Mouse (Mus musculus) hindbrain, embryonic 15.5 days (tissue): ENCODE measurements around the gene Aire. TPM values are rescaled to one million over a fixed set of nuclear protein-coding genes. Genes with fewer than 3 reads are reported as not detected.
A peak's percentile ranks its signal among the peaks of the same experiment; 100 is the strongest.
"Not testable (repeated sequence)": the region's sequence is repeated elsewhere in the genome, so short reads cannot be mapped to it uniquely, and the experiment has no call there.

Experiments
- ATAC-seq: fragments of 200-750 bp; cut with Nextera tagmentation; 2 replicates; pipeline ENCODE4 v1.8.0; 2017; ENCODE audit warnings: low read depth, moderate number of reproducible peaks, moderate TSS enrichment; ENCODE audit not compliant: low FRiP score
- H3K27ac ChIP-seq: fragments of 300-500 bp; sonication (generic); replicated peaks from 2 replicates; pipeline ENCODE4 v1.5.1; 2015; ENCODE audit warnings: mild to moderate bottlenecking, inconsistent platforms
- H3K27me3 ChIP-seq: fragments of 300-500 bp; sonication (generic); 2 replicates; pipeline ENCODE4 v1.6.1; 2015; ENCODE audit warnings: control low read depth, inconsistent platforms
- H3K36me3 ChIP-seq: fragments of 300-500 bp; sonication (generic); 2 replicates; pipeline ENCODE4 v1.6.1; 2015; ENCODE audit warnings: control low read depth, inconsistent platforms
- H3K4me1 ChIP-seq: fragments of 300-500 bp; sonication (generic); replicated peaks from 2 replicates; pipeline ENCODE4 v1.6.1; 2015; ENCODE audit warnings: control low read depth, inconsistent platforms
- H3K4me2 ChIP-seq: fragments of 300-500 bp; sonication (generic); 2 replicates; pipeline ENCODE4 v1.6.1; 2015; ENCODE audit warnings: moderate library complexity, mild to moderate bottlenecking, inconsistent platforms
- H3K4me3 ChIP-seq: fragments of 300-500 bp; sonication (generic); 2 replicates; pipeline ENCODE4 v1.5.1; 2015; ENCODE audit warnings: mild to moderate bottlenecking, inconsistent platforms
- H3K9ac ChIP-seq: fragments of 300-500 bp; sonication (generic); 2 replicates; pipeline ENCODE4 v1.6.1; 2015; ENCODE audit warnings: inconsistent platforms
- H3K9me3 ChIP-seq: fragments of 300-500 bp; sonication (generic); 2 replicates; pipeline ENCODE4 v1.6.1; 2016; ENCODE audit warnings: control low read depth, inconsistent platforms
- WGBS: fragments of 180-500 bp; shearing (Covaris S2); methylation state at CpG from one replicate; pipeline ENCODE4 v1.1.7; 2015; 5-methylcytosine and 5-hydroxymethylcytosine counted together
- polyA plus RNA-seq: library from polyadenylated mRNA; unstranded; fragments of >200 nt; fragmentation: Nextera tagmentation; extraction: Ambion mirVana; gene quantifications from 2 replicates; pipeline ENCODE4 v1.2.1, GENCODE M21; 2015

Gene Aire
- polyA plus RNA-seq, 1 experiment from 2014 or later = 0.51 TPM

- Histone ChIP-seq H3K4me2 (no peak overlapping the region), H3K9ac (no peak overlapping the region), H3K9me3 (no peaks in the 10 kb centered on the region), H3K4me3 (no peak overlapping the region), H3K36me3 (no peaks in the 10 kb centered on the region), H3K4me1 (0 out of 2 replicates have a peak, but pooled peaks cover 2% of the 10 kb centered on the region), H3K27ac (no peak overlapping the region), H3K27me3 (no peaks in the 10 kb centered on the region)
- WGBS = 52% methylated on average over 5 of the region's 5 CpGs
- ATAC-seq = no peak
Observed at GRCm38 (mm10) chr10:78016366-78016765, 27.0 kb downstream of the Aire start.

GRCm38 (mm10) chr10:78015489-78015888 lies 27.9 kb downstream of the Aire start:
- no peak for ATAC-seq
- Histone ChIP-seq H3K4me1 (peaks cover 4% of the 10 kb centered on the region; the same call in 1 of the 2 replicates), H3K27me3 (0 out of 2 replicates have a peak, but pooled peaks cover 2% of the 10 kb centered on the region), H3K4me2 (no peak overlapping the region), H3K36me3 (no peaks in the 10 kb centered on the region), H3K9me3 (no peaks in the 10 kb centered on the region), H3K9ac (no peak overlapping the region), H3K27ac (no peak overlapping the region), H3K4me3 (no peak overlapping the region)
- WGBS = 96% methylated on average over 1 of the region's 1 CpGs

GRCm38 (mm10) chr10:78012661-78013495 lies 30.5 kb downstream of the Aire start:
- Histone ChIP-seq H3K4me1 (peaks cover 15% of the 10 kb centered on the region), H3K4me2 (no peak overlapping the region), H3K27me3 (0 out of 2 replicates have a peak, but pooled peaks cover 2% of the 10 kb centered on the region), H3K9me3 (no peaks in the 10 kb centered on the region), H3K36me3 (no peaks in the 10 kb centered on the region), H3K27ac (no peak overlapping the region), H3K4me3 (no peak overlapping the region), H3K9ac (no peak overlapping the region)
- no peak for ATAC-seq
- 94% methylated on average over 18 of the region's 18 CpGs for WGBS

GRCm38 (mm10) chr10:78011116-78011515 lies 32.3 kb downstream of the Aire start:
- not testable (repeated sequence) for H3K4me3 ChIP-seq, H3K27me3 ChIP-seq, H3K36me3 ChIP-seq, H3K27ac ChIP-seq, H3K9ac ChIP-seq, ATAC-seq, H3K4me2 ChIP-seq, H3K9me3 ChIP-seq
- H3K4me1 ChIP-seq = peaks cover 33% of the 10 kb centered on the region
- WGBS = 95% methylated on average over 5 of the region's 5 CpGs

GRCm38 (mm10) chr10:78010335-78010734 lies 33.1 kb downstream of the Aire start:
- Histone ChIP-seq H3K4me2 (peak overlapping the region; percentile 90), H3K9ac (no peak overlapping the region), H3K4me3 (peak overlapping the region; percentile 10; the same call in 1 of the 2 replicates), H3K36me3 (no peaks in the 10 kb centered on the region), H3K27ac (0 out of 2 replicates have a peak overlapping the region, but pooled peaks have one; percentile 38), H3K9me3 (no peaks in the 10 kb centered on the region), H3K27me3 (0 out of 2 replicates have a peak, but pooled peaks cover 2% of the 10 kb centered on the region), H3K4me1 (peaks cover 40% of the 10 kb centered on the region)
- WGBS = 17% methylated on average over 10 of the region's 10 CpGs
- no peak for ATAC-seq

- WGBS = 2% methylated on average over 9 of the region's 9 CpGs
- H3K4me3 ChIP-seq = peak within 1 kb of the TSS; percentile 62
Observed at GRCm38 (mm10) chr10:78009945-78010293, 33.5 kb downstream of the Aire start, which contains the start of gene Pfkl. TSS of gene Pfkl (minus strand) at chr10:78010083.

GRCm38 (mm10) chr10:78009184-78009944 lies 34.0 kb downstream of the Aire start:
- 0 out of 2 replicates have a peak, but pooled peaks cover 2% of the 10 kb centered on the region for H3K27me3 ChIP-seq
- under 1% methylated on average over 48 of the region's 59 CpGs for WGBS
- peaks cover 41% of the 10 kb centered on the region for H3K4me1 ChIP-seq
- peak overlapping the region; percentile 62 for H3K4me3 ChIP-seq
- peak overlapping the region; percentile 90 for H3K4me2 ChIP-seq
- peak overlapping the region; percentile 92 for H3K27ac ChIP-seq
- no peaks in the 10 kb centered on the region for H3K9me3 ChIP-seq
- peak overlapping the region; percentile 74 for H3K9ac ChIP-seq
- H3K36me3 ChIP-seq = no peaks in the 10 kb centered on the region
- peak; percentile 95 for ATAC-seq

More at GRCm38 (mm10) chr10:78009945-78010293, 33.5 kb downstream of the Aire start, which contains the start of gene Pfkl:
- H3K36me3 ChIP-seq = no peaks in the 10 kb centered on the region
- H3K4me1 ChIP-seq = peaks cover 41% of the 10 kb centered on the region
- no peaks in the 10 kb centered on the region for H3K9me3 ChIP-seq
- H3K9ac ChIP-seq = peak within 1 kb of the TSS; percentile 74
- peak within 1 kb of the TSS; percentile 92 for H3K27ac ChIP-seq
- peak within 1 kb of the TSS; percentile 90 for H3K4me2 ChIP-seq
- 0 out of 2 replicates have a peak, but pooled peaks cover 2% of the 10 kb centered on the region for H3K27me3 ChIP-seq
- ATAC-seq = no peak

GRCm38 (mm10) chr10:78008169-78008568 lies 35.2 kb downstream of the Aire start:
- no peak overlapping the region for H3K27ac ChIP-seq
- WGBS = 86% methylated on average over 3 of the region's 3 CpGs
- no peak for ATAC-seq
- H3K27me3 ChIP-seq = 0 out of 2 replicates have a peak, but pooled peaks cover 2% of the 10 kb centered on the region
- H3K9me3 ChIP-seq = no peaks in the 10 kb centered on the region
- peak overlapping the region; percentile 62 for H3K4me3 ChIP-seq
- peak overlapping the region; percentile 74 for H3K9ac ChIP-seq
- peaks cover 41% of the 10 kb centered on the region for H3K4me1 ChIP-seq
- peak overlapping the region; percentile 90 for H3K4me2 ChIP-seq
- no peaks in the 10 kb centered on the region for H3K36me3 ChIP-seq

- H3K27ac ChIP-seq = no peak overlapping the region
- ATAC-seq = no peak
- WGBS = 57% methylated on average over 7 of the region's 7 CpGs
- no peak overlapping the region for H3K9ac ChIP-seq
- 0 out of 2 replicates have a peak, but pooled peaks cover 2% of the 10 kb centered on the region for H3K27me3 ChIP-seq
- H3K4me2 ChIP-seq = peak overlapping the region; percentile 90; the same call in 1 of the 2 replicates
- H3K9me3 ChIP-seq = no peaks in the 10 kb centered on the region
- no peaks in the 10 kb centered on the region for H3K36me3 ChIP-seq
- peaks cover 41% of the 10 kb centered on the region for H3K4me1 ChIP-seq
- no peak overlapping the region for H3K4me3 ChIP-seq
Observed at GRCm38 (mm10) chr10:78007203-78007602, 36.2 kb downstream of the Aire start.

GRCm38 (mm10) chr10:78005791-78006438 lies 37.5 kb downstream of the Aire start:
- no peak for ATAC-seq
- Histone ChIP-seq H3K9me3 (no peaks in the 10 kb centered on the region), H3K36me3 (peaks cover 1% of the 10 kb centered on the region), H3K4me2 (no peak overlapping the region), H3K27me3 (no peaks in the 10 kb centered on the region), H3K27ac (no peak overlapping the region), H3K9ac (no peak overlapping the region), H3K4me3 (no peak overlapping the region), H3K4me1 (peaks cover 41% of the 10 kb centered on the region)
- WGBS = 83% methylated on average over 4 of the region's 4 CpGs

GRCm38 (mm10) chr10:78004479-78005100 lies 38.8 kb downstream of the Aire start:
- Histone ChIP-seq H3K4me1 (peaks cover 37% of the 10 kb centered on the region), H3K27ac (no peak overlapping the region), H3K36me3 (peaks cover 15% of the 10 kb centered on the region), H3K4me2 (no peak overlapping the region), H3K9ac (no peak overlapping the region), H3K4me3 (no peak overlapping the region), H3K27me3 (no peaks in the 10 kb centered on the region), H3K9me3 (no peaks in the 10 kb centered on the region)
- WGBS = 91% methylated on average over 3 of the region's 3 CpGs
- no peak for ATAC-seq
